Mouse (Mus musculus) brain, embryonic 18.5 days (tissue): ENCODE measurements around the gene Lgi1.

Experiments used
- DNase-seq: peaks from one replicate; pipeline ENCODE4 v3.0.0-alpha.2; 2012; ENCODE audit warnings: low read depth, low spot score

The Lgi1 gene

GRCm38 (mm10) chr19:38325854-38326253, 61.5 kb downstream of the Lgi1 start:
- no peak for DNase-seq

- DNase-seq: no peak
Observed at GRCm38 (mm10) chr19:38327002-38327401, 62.7 kb downstream of the Lgi1 start.

DNA sequence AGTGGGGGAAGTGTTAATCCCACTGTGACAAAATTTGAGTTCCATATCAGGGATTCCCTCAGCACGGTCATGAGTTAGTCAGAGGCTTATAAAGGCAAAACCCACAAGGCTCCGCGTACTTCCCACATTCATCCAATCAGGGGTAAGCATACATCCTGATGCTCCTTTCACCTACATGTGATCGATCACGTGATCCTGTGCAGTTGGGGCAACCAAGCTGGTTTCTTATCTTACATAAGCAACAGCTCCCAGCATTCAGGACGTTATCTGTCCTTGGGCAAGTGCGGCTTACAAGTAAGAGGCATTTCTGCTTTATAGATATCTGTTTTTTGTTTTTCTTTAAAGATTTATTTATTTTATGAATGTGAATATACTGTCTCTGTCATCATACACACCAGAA, 63.7 kb downstream of the Lgi1 start:
- DNase-seq: no peak

DNA sequence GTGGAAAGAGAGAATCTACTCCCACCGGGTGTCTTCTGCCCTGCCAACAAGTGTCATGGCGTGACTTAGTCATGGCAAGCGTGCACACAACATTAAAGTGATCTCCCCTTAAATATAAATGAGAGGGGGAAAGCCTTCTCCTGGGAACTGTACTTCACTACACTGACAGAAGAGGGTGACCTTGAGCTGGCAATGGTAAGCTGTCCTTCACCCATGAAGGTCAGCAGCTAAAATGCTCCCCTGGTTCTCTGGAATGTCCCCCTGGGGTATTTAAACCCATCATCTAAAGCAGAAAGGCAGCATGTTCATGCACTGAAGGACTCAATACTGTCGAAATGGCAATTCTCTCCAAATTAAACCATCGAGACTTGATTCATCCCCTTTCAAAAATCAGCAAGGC, 64.9 kb downstream of the Lgi1 start:
- no peak for DNase-seq

DNA sequence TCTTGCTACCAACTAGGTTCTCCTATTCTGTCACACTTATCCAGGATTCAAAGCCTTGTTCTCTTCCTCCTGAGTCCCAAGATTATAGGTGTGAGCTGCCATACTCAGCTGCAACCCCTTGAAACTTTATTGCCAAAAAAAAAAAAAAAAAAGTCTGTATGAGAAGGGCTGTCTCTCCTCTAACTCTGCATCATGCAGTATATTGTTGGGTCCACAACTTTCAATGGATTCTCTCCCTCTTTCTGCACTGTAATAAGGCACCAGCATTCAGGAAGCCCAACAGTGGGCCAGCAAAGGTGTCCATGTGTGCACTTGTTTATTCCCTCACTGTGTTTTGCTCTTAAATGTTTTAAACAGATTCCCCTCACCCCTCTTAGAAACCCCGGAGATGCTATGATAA, 66.7 kb downstream of the Lgi1 start:
- DNase-seq: no peak

DNA sequence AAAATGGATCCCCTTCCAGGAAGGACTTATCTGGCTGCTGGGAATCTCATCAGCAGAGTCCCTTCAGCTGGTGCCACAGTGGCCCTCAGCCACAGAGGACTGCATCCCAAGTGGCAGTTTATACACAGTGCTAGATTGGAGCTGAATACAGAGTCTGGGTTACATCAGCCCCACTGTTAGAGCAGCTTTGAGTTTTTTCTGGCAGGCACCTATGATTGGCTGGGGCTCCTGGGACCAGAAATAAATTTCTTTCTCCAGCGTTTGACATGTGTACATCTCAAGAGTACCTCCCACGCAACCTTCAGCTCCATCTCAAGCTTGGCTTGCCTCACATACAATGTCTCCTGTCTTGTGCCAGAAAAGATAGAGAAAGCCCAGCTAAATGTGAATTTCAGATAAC, 67.9 kb downstream of the Lgi1 start:
- DNase-seq: no peak

- DNase-seq: no peak
Observed at GRCm38 (mm10) chr19:38332820-38333219, 68.5 kb downstream of the Lgi1 start.

GRCm38 (mm10) chr19:38336553-38336952, 72.2 kb downstream of the Lgi1 start:
- no peak for DNase-seq

- DNase-seq: no peak
Observed at GRCm38 (mm10) chr19:38337332-38337731, 73.0 kb downstream of the Lgi1 start.

GRCm38 (mm10) chr19:38339734-38340133, 75.4 kb downstream of the Lgi1 start:
- no peak for DNase-seq

DNA sequence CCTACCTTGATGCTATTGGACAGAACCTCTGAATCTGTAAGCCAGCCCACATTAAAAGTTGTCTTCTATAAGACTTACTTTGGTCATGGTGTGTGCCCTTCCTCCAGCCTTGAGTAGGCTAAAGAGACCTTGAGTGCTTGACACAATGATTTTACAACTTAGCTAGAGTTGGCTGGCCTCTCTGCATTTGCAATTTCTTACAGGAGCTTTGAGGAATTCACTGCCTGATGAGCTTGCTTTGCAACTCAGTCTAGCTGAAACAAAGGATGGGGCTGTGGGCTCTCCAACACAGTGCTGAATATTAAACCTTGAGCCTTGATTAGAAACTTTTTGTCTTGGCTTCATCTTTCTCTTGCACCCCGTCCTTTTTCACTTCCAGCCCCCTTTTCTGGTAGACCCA, 78.9 kb downstream of the Lgi1 start:
- DNase-seq: no peak

DNA sequence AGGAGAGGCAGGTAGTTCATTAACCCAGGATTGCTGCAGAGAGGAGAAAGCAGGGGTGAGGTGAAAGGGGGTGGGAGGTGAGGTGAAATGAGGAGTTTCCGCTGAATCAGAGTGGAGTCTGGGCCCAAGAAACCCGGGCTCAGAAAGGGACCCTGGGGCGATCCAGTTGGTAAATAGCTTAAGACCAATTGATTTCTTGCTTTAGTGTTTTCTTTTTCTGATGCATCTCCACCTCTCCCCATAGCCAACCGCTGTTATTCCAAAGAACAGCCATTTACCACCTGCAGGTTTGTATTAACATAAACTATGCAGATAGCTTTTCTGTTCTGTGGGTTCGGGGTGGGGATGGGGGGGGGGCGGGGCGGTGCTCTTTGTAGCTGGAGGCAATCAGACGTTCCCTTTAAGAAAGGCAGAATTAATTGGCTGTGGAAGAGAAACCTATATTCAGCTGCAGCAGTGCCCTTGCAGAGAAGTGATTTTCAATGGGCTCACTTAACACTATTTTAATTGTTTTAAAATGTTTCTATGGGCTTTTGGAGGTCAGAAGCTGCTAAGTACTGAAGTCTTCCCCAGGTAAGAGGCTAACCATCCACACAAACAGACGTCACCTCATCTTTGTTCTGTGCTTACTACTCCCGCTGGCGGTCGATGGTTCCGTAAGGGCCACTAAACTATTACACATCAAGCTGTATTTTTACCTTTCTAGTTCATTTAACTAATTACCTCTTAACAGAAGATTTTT, 84.1 kb downstream of the Lgi1 start:
- no peak for DNase-seq

- DNase-seq: no peak
Observed at GRCm38 (mm10) chr19:38349013-38349341, 84.6 kb downstream of the Lgi1 start.

DNA sequence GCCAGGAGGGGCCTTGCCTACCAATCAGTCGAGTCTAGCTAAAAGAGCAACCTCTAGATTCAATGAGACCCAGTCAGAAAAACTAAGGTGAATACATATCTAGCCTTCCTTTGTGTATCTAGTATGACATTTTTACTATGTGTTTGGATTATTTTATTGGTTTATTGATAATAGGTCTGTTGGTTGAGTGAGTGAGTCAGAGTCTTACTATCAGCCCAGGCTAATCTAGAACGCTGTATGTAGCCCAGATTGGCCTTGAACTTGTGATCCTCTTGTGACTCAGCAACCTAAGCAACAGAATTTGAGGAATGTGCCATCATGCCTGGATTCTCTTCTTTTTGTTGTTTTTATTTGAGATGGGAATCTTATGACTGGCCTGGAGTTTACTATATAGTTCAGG, 86.9 kb downstream of the Lgi1 start:
- DNase-seq: no peak

DNA sequence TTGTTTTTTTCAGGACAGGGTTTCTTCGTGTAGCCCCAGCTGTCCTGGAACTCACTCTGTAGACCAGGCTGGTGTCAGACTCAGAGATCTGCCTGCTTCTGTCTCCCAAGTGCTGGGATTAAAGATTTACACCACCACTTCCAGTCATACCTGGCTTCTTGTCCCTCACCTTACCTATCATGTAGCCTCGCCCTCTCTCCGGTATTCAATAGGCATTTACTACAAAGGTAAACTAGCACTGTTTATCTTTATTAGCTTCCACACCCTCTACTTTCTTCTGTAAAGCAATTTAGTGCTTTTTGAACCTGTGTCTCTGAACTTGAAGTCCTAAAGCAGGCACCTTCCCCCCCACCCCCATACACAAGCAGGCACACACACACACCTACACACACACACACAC, 87.4 kb downstream of the Lgi1 start:
- DNase-seq: no peak

DNA sequence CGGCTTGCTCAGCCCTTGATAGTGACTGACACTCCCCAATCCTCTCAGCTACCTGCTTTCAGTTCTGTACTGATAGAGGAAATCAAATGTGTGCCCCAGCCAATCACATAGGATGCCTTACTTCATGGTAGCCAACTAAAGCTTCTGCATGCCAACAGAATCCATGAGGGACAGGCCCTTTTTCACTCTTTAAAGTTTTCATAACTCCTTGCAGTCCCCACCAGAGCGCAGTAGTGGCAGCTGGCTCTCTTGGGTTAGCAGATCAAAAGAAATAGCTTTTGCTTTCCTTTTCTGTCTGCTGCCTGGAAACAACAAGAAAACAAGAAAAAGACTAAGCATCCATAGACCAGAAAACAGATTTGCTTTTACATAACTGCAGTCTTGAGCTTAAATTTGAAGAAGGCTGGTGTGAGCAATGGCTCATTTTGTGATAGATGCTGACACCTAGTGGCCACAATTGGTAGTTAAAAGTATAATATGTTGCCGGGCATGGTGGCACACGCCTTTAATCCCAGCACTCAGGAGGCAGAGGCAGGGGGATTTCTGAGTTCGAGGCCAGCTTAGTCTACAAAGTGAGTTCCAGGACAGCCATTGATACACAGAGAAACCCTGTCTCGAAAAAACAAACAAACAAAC, 88.3 kb downstream of the Lgi1 start:
- DNase-seq: no peak

- no peak for DNase-seq
Observed at GRCm38 (mm10) chr19:38354279-38354678, 89.9 kb downstream of the Lgi1 start.

GRCm38 (mm10) chr19:38354819-38355360, 90.6 kb downstream of the Lgi1 start:
- no peak for DNase-seq

- DNase-seq: no peak
Observed at GRCm38 (mm10) chr19:38356211-38356828, 92.0 kb downstream of the Lgi1 start.

DNA sequence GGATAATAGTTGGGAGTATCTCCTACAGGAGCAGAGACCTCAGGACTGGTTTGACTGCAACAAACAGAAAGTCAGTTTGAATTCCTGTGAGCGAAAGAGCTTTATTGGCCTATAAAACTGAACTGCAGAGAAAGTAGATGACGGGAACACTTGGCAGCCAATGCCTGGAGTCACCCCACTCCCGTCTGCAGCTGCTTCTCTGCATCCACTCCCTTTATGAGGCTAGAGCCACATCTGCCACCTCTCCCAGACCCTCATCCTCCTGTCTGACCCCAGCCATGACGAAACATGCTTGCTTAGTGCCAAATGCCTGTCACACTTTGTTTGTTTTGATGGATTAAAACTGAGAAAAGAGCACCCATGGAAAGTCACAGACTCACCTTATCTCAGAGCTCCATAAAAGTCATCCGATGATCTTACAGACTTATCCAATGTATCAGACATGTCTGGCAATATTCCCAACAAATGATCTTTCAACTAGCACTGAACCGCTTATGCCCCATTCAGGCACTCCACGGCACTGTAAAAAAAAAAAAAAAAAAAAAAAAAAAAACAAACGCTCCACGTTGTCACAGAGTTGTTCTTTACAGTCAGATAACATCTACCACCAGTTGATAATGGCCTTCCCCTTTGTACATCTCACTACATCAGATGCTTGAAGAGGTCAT, 93.8 kb downstream of the Lgi1 start:
- no peak for DNase-seq

DNA sequence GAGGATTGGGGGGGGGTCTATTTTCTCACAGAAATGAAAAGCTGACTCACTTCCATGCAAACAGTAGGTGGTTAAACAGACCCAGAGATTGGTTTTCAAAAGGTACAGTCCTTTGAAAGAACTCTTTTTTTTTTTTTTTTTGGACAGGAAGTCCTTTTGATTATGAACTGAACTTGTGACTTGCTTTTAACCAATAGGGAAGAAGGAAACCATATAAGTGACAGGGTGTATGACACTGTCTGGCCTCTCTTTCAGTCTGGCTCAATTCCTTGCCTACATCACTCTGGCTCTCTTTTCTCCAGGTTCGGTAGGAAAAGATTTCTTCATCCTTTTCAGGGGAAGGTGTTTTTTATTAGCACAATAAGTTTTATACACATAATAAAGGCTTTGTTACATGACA, 95.0 kb downstream of the Lgi1 start:
- no peak for DNase-seq
